Mouse (Mus musculus): ENCODE measurements at regions not wholly inside any gene's neighbourhood (a gene's known extent, or its start where the extent isn't known, plus 50 kb on each side); places are given as distances from the start of the nearest gene placed in this dataset.

DNA sequence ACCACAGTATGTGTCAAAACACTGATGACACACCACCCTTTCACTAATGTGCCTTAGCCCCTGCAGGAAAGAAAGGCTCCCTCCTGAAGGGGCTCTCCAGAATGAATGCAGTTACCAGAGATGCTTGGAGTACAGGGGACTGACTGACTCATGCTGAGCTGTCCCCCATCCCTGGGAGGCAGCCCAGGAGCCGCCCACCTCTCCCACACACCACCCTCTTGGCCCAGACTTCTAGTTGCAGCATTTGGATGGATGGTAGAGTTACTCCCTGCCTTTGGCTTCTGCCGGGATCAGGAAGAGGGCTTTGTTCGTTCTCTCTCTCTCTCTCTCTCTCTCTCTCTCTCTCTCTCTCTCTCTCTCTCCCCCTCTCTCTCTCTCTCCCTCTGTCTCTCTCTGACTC is 53.4 kb upstream of the Jun start:
- peak; percentile 43 for DNase-seq (ENCODE audit: low read depth, low spot score)

- DNase-seq (ENCODE audit: low read depth, low spot score), result peak; percentile 24
Observed at GRCm38 (mm10) chr4:95105926-95106622, 54.1 kb upstream of the Jun start.

DNA sequence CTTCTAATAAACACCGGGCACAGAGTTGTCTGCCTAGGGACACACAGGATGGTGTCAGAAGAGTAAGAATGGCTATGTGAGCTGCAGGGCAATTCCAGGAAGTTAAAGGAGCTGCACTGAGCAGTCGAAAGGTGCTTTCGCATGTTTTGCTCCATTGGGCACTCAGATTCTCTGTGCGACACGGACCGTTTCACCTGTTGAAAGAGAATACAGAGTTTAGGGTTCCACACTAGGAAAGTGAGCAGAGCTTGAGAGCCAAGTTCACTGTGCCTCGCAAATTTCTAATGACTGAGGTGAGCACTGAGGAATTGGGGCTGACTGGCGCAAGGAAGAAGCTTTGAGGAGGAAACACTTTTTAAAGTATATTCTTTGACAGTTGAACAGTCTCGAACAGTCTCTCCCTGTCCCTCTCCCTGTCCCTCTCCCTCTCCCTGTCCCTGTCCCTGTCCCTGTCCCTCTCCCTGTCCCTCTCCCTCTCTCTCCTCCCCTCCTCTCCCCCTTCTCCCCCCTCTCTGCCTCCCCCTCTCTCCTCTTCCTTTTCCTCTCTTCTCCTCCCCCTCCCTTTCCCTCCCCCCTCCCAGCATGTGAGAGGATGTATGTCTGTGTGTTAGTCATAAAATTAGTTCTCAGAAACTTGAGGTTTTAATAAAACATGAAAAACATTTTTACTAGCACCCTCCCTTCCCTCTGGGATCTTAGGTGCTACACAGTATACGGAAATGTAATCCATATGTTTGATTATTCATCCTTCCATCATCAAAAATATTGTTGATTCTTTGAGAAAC is 55.1 kb upstream of the Jun start:
- DNase-seq (ENCODE audit: low read depth, low spot score), result no peak

GRCm38 (mm10) chr4:95108811-95109210 is 56.8 kb upstream of the Jun start:
- no peak for DNase-seq (ENCODE audit: low read depth, low spot score)

- no peak for DNase-seq (ENCODE audit: low read depth, low spot score)
Observed at GRCm38 (mm10) chr4:95110828-95111227, 58.8 kb upstream of the Jun start.

- DNase-seq (ENCODE audit: low read depth, low spot score), result no peak
Observed at GRCm38 (mm10) chr4:95117158-95117681, 65.2 kb upstream of the Jun start.

DNA sequence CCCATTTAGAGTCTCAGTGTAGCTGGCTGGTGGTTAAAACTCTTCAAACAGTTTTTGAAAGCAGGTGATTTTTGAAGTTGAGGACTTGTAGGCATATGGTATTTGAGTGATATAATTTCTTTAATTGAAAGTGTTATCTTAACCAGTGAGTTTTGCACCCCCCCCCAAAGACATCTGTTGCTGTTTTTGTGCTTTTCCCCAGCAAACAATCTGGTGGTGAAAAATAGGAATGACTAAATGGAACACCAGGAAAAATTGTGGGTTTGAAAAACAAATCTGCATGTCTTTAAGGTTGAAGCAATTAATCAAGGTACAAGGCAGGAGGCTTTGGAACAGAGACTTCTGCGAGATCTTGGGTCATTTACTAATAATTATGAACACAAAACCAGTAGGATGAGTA is 68.9 kb upstream of the Jun start:
- DNase-seq (ENCODE audit: low read depth, low spot score), result peak; percentile 21

GRCm38 (mm10) chr4:95125346-95125745 is 73.3 kb upstream of the Jun start:
- DNase-seq (ENCODE audit: low read depth, low spot score), result no peak

DNA sequence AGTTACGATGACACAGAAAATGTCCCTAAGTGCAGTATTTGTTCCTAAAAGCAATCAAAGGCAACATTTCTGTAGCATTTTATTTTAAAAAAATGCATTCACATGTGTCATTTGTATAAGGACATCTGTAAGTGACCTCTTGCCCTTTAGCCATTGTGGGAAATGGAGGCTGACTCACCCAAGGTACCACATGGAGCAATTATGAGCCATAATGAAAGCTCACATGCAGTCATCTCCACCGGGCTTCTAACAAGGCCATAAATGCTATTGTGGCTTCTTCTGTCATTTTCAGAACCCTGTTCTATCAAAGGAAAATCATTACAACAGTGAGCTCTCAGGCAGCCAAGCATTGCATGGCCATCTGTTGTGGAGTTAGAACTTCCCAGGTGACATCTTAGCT is 75.9 kb upstream of the Jun start:
- no peak for DNase-seq (ENCODE audit: low read depth, low spot score)

DNA sequence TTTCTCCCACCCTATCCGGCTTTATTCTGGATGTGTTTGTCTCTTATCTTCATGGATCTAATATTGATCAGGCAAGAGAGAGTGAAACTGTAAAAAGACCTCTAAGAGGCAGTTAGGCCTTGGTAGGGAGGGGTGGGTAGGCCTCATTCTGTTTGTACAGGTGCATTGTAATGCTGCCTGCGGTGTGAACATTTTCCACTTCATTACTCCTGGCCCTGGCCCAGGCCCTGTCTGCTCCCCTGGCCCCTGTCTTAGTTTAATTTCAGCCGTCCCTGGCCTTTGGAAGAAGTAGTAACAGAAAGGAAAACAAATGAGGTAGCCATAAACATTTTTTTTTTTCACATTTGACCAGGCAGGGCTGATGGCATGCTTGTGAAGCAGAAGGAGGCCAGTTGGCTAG is 81.8 kb upstream of the Jun start:
- DNase-seq (ENCODE audit: low read depth, low spot score), result no peak

GRCm38 (mm10) chr4:95134611-95135010 is 82.6 kb upstream of the Jun start:
- no peak for DNase-seq (ENCODE audit: low read depth, low spot score)

DNA sequence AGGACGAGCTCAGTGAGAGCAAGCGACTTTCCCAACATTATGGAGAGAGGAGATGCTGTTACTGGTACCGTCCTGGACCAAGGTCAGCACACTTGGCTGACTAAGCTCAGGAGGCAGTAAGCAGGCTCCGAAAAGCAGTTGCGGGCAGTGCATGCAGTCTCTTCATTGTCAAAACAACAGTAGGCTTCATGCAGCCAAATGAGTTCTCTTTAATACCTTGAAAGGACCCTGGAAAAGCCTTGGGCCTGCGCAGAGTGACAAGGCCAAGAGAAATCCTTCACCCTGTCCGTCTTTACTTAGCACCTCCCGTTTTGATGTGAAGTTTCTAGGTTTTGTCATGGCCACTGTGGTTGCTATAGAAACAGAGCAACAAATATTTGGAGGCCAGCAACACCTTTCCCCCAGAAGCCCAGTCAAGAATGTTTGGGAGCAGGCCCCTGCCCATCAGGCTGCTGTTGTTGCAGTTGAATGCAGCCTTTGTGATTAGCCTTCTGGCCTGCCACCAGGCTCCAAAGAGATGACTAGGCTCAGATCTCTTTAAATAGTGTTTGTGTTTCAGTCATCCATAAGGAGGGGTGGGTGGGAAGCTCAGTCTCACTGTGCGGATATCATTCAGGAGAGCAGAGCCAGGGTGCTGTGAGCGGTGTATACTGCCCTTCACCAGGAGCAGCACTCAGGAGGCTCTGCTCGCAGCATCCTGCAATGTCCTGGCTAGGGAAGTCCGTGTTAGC is 85.6 kb upstream of the Jun start:
- DNase-seq (ENCODE audit: low read depth, low spot score), result no peak

DNA sequence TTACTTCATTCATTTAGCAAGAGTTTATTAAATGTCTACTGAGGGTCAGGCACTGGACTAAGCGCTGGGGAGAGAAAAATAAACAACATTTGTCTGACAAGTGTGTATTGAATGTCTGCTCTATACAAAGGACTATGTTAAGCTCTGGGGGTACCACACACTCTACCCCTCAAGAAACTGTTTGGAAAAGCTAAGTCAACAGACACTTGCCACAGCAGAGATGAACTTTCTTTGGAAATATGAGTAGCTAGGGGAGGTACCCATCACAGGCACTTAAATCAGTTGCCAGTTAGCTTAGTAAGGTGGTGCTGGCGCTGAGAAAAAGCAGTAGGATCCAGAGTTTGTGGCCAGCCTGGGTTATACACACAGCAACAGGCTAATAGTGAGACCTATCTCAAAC is 86.7 kb upstream of the Jun start:
- no peak for DNase-seq (ENCODE audit: low read depth, low spot score)

DNA sequence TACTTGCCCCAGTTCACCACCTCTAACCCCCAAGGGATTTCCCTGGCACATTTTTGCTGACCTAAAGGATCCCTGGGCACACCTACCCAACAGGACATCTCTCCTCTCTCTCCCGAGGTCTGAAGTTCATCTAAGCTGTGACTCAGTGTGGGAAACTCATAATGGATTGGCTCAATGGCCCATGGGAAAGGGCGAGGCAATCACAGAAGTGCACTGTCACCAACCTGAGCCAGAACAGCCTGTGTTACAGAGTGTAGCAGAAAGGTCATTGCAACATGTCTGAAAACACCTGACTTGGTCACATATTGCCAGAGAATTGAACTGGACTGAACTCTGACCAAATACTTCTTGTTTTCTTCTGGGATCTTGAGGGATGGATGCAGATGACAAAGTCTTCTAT is 89.2 kb upstream of the Jun start:
- DNase-seq (ENCODE audit: low read depth, low spot score), result no peak

DNA sequence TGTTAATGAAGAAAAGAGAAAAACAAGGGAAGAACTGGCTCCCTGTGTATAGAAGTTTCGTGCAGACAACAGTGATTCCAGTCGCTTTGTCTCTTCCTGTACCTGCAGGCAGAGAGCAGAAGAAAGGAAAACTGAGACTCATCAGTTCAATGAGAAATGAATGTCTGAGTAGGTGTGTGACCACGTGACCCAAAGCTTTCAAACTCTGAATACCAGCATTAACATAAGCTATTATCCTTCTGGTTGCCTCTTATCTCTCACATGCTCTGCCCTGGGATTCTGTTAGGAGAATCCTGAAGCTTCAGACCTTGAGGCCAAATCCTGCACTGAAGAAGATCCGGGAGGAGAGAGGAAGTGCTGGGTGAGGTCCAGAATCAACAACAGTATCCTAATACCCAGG is 91.1 kb upstream of the Jun start:
- no peak for DNase-seq (ENCODE audit: low read depth, low spot score)

DNA sequence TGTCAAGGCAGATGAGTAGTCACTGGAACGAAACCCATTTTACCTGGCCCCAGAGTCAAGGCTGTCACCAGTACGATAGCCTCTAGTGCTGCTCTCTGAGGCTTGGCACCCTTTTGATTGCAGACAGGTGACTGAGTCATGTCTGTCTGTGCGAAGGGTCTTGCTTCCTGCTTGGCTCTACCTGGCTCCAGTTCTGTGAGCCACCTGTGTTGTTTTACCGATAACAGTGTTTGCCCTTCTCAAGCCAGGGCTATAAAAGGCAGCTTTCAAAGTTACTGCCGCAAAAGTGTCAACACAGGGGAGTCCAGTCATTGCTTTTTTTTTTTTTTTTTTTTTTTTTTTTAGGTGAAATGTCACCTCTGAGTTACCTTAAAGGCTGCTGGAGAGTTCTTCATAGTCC is 91.6 kb upstream of the Jun start:
- DNase-seq (ENCODE audit: low read depth, low spot score), result no peak

GRCm38 (mm10) chr4:95144440-95144839 is 92.4 kb upstream of the Jun start:
- no peak for DNase-seq (ENCODE audit: low read depth, low spot score)

GRCm38 (mm10) chr4:95146268-95146667 is 94.2 kb upstream of the Jun start:
- DNase-seq (ENCODE audit: low read depth, low spot score), result no peak

DNA sequence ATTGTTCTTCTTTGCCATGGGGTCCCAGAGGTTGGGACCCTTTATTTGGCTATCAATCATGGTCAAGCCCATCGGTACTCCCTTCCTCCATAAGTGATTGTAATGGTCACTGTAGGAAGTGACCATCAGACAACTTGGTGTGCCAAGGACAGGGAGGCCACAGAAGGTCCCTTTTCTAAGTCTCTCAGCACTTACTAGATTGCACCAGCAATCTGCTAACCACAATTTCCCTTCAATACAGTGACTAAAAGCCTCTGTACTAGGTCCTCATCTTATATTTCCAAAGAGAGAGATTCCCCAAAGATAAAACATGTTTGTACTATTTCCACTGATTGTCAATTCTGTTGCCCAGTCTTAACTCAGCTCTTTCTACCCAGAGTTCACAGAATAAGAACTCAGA is 96.6 kb upstream of the Jun start:
- no peak for DNase-seq (ENCODE audit: low read depth, low spot score)

DNA sequence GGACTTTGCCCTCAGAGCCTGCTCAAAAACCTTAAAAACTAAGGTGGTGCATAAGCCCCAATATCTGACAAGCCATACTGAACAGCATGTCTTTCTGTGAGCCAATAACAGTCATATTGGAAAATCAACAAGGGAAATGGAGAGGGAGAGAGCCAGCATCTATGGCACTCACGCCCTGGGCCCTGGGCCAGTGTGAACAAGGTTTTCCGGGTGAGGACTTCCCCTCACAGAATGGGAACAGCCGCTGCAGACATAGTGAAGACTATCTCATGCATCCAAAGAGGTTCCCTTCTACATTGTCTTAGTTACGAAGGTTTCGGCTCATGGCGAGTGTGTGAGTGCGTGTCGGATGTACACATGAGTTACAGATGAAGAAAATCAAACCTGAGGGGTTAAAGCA is 99.7 kb upstream of the Jun start:
- no peak for DNase-seq (ENCODE audit: low read depth, low spot score)

GRCm38 (mm10) chr4:95152431-95153115 is 100.6 kb upstream of the Jun start:
- no peak for DNase-seq (ENCODE audit: low read depth, low spot score)

DNA sequence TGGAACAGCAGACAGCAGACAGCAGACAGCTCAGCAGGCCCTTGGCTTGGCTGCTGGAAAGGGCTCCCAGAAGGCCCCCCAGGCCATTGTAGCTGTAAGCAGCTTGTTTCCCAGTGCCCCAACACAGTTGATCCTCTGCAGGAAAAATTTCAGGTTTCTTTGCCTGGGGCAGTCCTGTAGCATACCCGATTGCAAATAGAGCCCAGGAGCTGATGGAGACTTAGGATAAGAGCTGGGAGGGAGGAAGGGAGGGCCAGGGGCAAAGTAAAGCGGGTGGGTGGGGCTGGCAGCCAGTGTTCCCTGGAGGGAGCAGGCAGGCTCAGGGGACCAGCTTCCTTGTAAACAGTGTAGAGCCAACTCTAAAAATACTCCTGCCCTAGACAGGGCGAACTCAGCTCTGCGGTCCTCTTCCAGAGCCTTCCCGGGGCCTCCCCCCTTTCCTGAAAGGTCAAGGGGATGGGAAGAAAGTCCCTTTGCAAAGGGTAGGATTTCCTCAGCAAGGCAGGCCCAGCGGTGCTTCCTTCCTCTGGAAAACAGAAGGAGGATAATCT is 101.8 kb upstream of the Jun start:
- DNase-seq (ENCODE audit: low read depth, low spot score), result no peak
